Mouse (Mus musculus) myocyte (in vitro differentiated cells): Measurements from ENCODE around the gene Bglap. TPM values are rescaled to one million over a fixed set of nuclear protein-coding genes. Genes with fewer than 3 reads are reported as not detected.

Experiments used
- H3K27me3 ChIP-seq: one replicate; pipeline ENCODE4 v1.6.1; 2011; ENCODE audit not compliant: control insufficient read depth, insufficient read depth, insufficient read length
- H3K36me3 ChIP-seq: one replicate; pipeline ENCODE4 v1.6.1; 2011; ENCODE audit not compliant: control insufficient read depth, insufficient read depth
- H3K4me2 ChIP-seq: one replicate; pipeline ENCODE4 v1.6.1; 2011; ENCODE audit warnings: low read depth, control low read depth
- H3K4me3 ChIP-seq: one replicate; pipeline ENCODE4 v1.5.1; 2011; ENCODE audit warnings: mild to moderate bottlenecking, control low read depth, moderate library complexity
- H3K79me2 ChIP-seq: one replicate; pipeline ENCODE4 v1.6.1; 2011; ENCODE audit not compliant: control insufficient read depth, insufficient read depth
- H3ac ChIP-seq: one replicate; pipeline ENCODE4 v1.6.1; 2011; ENCODE audit not compliant: control insufficient read depth, insufficient read length
- CEBPB ChIP-seq: IDR thresholded peaks from 2 replicates; pipeline ENCODE4 v1.6.1; 2011; ENCODE audit warnings: mild to moderate bottlenecking, moderate library complexity; ENCODE audit not compliant: poor library complexity, insufficient read depth, severe bottlenecking
- E2F4 ChIP-seq: IDR thresholded peaks from one replicate; pipeline ENCODE4 v1.6.1; 2011; ENCODE audit warnings: mild to moderate bottlenecking, control low read depth, moderate library complexity; ENCODE audit not compliant: insufficient read depth
- MAX ChIP-seq: IDR thresholded peaks from one replicate; pipeline ENCODE4 v1.6.1; 2011; ENCODE audit warnings: low read depth, mild to moderate bottlenecking, control low read depth
- MYOD1 ChIP-seq, 3 experiments: IDR thresholded peaks; one replicate each; pipeline ENCODE4 v1.6.1; 2011; ENCODE audit warnings: control low read depth in 2 of 3, low read depth in 2 of 3, mild to moderate bottlenecking in 2 of 3, moderate library complexity in 1 of 3; ENCODE audit not compliant: insufficient read length in 2 of 3, control insufficient read depth in 1 of 3
- MYOG ChIP-seq, 3 experiments: IDR thresholded peaks; one replicate each; pipeline ENCODE4 v1.6.1; 2011; ENCODE audit warnings: control low read depth in 2 of 3, low read depth in 2 of 3, mild to moderate bottlenecking in 2 of 3; ENCODE audit not compliant: insufficient read length in 2 of 3, control insufficient read depth in 1 of 3, insufficient read depth in 1 of 3
- POLR2A ChIP-seq: IDR thresholded peaks from one replicate; pipeline ENCODE4 v1.6.1; 2011; ENCODE audit warnings: low read depth, mild to moderate bottlenecking, control low read depth, moderate library complexity; ENCODE audit not compliant: insufficient read length
- POLR2AphosphoS2 ChIP-seq: IDR thresholded peaks from one replicate; pipeline ENCODE4 v1.6.1; 2011; ENCODE audit warnings: low read depth, control low read depth; ENCODE audit not compliant: insufficient read length
- REST ChIP-seq: IDR thresholded peaks from one replicate; pipeline ENCODE4 v1.6.1; 2011; ENCODE audit warnings: mild to moderate bottlenecking, control low read depth, moderate library complexity; ENCODE audit not compliant: insufficient read depth, insufficient read length
- SRF ChIP-seq: IDR thresholded peaks from one replicate; pipeline ENCODE4 v1.6.1; 2011; ENCODE audit warnings: low read depth; ENCODE audit not compliant: control insufficient read depth, insufficient read length
- TCF12 ChIP-seq: IDR thresholded peaks from one replicate; pipeline ENCODE4 v1.6.1; 2011; ENCODE audit warnings: mild to moderate bottlenecking, control low read depth; ENCODE audit not compliant: poor library complexity, insufficient read depth, severe bottlenecking
- TCF3 ChIP-seq: IDR thresholded peaks from one replicate; pipeline ENCODE4 v1.6.1; 2011; ENCODE audit warnings: low read depth, control low read depth; ENCODE audit not compliant: insufficient read length
- USF1 ChIP-seq: IDR thresholded peaks from one replicate; pipeline ENCODE4 v1.6.1; 2011; ENCODE audit warnings: low read depth, mild to moderate bottlenecking, control low read depth, moderate library complexity
- polyA plus RNA-seq: library from polyadenylated mRNA; unstranded; fragments of >200 nt; fragmentation: generic; extraction: Trizol; gene quantifications from one replicate; pipeline ENCODE4 v1.2.1, GENCODE M21; 2012; ENCODE audit warnings: missing spikeins

The Bglap gene
- polyA plus RNA-seq, 1 experiment = 0.34 TPM

DNA sequence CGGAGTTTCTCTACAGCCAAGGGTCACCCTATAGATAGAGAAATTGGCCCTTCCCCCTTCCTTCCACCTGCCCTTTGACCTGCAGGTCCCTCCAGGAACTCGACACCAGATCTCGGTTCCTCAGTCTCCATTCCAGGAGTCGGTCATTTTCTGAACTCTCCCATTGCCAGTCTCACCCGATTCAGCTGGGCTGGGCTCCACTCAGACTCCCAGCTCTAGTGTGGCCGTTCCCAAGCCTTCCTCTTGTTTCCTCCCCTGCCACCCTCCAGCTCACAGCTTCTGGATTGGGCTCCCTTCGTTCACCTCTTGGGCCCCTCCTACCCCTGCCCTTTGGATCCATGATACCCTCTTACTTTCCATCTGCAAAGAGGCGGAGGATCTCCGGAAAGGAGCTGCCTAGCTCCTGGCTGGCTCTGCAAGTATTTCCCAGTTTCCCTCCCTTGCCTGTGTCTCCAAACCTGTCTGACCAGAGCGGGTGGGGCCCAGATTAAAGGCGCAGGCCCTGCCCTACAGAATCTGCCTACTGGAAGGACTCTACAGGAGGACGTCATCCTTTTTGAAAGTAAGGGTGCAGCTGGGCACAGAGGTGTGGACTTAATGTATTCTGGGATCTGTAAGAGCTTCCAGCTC lies 50.1 kb downstream of the Bglap start:
- TF ChIP-seq MYOG (IDR thresholded peaks at IDR 0.05; ENCODE audit: control insufficient read depth in 1 of 3, insufficient read depth in 1 of 3, insufficient read length in 2 of 3, low read depth in 2 of 3) (no peak), TCF12 (no peak), MYOD1 (IDR thresholded peaks at IDR 0.05; ENCODE audit: control insufficient read depth in 1 of 3, insufficient read length in 2 of 3, low read depth in 2 of 3) (no peak), TCF3 (no peak), CEBPB (no peak), SRF (no peak), MAX (no peak), USF1 (no peak), POLR2A (no peak), POLR2AphosphoS2 (no peak), E2F4 (no peak), REST (no peak)
- Histone ChIP-seq H3K27me3 (no peaks in the 10 kb centered on the region), H3K4me3 (peak overlapping the region; percentile 92), H3ac (no peak overlapping the region), H3K4me2 (no peak overlapping the region), H3K36me3 (no peaks in the 10 kb centered on the region), H3K79me2 (peaks cover 39% of the 10 kb centered on the region)

Other genes starting within 250 kb of the Bglap start
- 121 TPM for gene Mef2d, start 242.1 kb downstream of the Bglap start, polyA plus RNA-seq
- gene Rhbg, start 129.8 kb downstream of the Bglap start, polyA plus RNA-seq = not detected
- gene Gm38392, start 97.3 kb downstream of the Bglap start, polyA plus RNA-seq = 0.06 TPM
- 2.7 TPM for gene Tsacc, start 87.5 kb downstream of the Bglap start, polyA plus RNA-seq
- 409 TPM for gene Cct3, start 87.3 kb downstream of the Bglap start, polyA plus RNA-seq
- 171 TPM for gene Glmp, start 59.4 kb downstream of the Bglap start, polyA plus RNA-seq
- 2.3 TPM for gene Tmem79, start 48.3 kb downstream of the Bglap start, polyA plus RNA-seq
- gene Smg5, start 48.2 kb downstream of the Bglap start, polyA plus RNA-seq = 53.5 TPM
- not detected for gene Paqr6, start 19.9 kb downstream of the Bglap start, polyA plus RNA-seq
- 0.95 TPM for gene Bglap3, start 11.7 kb downstream of the Bglap start, polyA plus RNA-seq
- 6.6 TPM for gene Bglap2, start 5.8 kb downstream of the Bglap start, polyA plus RNA-seq
- 59.0 TPM for gene Pmf1, start 25.9 kb upstream of the Bglap start, polyA plus RNA-seq
- gene Slc25a44, start 40.7 kb upstream of the Bglap start, polyA plus RNA-seq = 19.3 TPM
- gene Sema4a, start 76.7 kb upstream of the Bglap start, polyA plus RNA-seq = 0.35 TPM
- gene Lmna, start 125.5 kb upstream of the Bglap start, polyA plus RNA-seq = 954 TPM
- 8.1 TPM for gene Mex3a, start 147.9 kb upstream of the Bglap start, polyA plus RNA-seq
- 0.13 TPM for gene Rab25, start 163.8 kb upstream of the Bglap start, polyA plus RNA-seq
- 165 TPM for gene Lamtor2, start 168.6 kb upstream of the Bglap start, polyA plus RNA-seq
- gene Ubqln4, start 169.3 kb upstream of the Bglap start, polyA plus RNA-seq = 44.9 TPM
- 294 TPM for gene Ssr2, start 191.4 kb upstream of the Bglap start, polyA plus RNA-seq
- gene Arhgef2, start 221.5 kb upstream of the Bglap start, polyA plus RNA-seq = 361 TPM